Mouse (Mus musculus) midbrain, embryonic 11.5 days (tissue): ENCODE data around the gene Arid1a. TPM values are rescaled to one million over a fixed set of nuclear protein-coding genes. Genes with fewer than 3 reads are reported as not detected.

Experiments
- ATAC-seq: fragments of 200-750 bp; cut with Nextera tagmentation; 2 replicates; pipeline ENCODE4 v1.8.0; 2017; ENCODE audit warnings: moderate TSS enrichment, moderate library complexity; ENCODE audit not compliant: low FRiP score
- DNase-seq: peaks from one replicate; pipeline ENCODE4 v3.0.0; 2015; ENCODE audit warnings: low spot score; ENCODE audit errors: missing footprints
- H3K27ac ChIP-seq: fragments of 300-500 bp; sonication (generic); 2 replicates; pipeline ENCODE4 v1.5.1; 2014; ENCODE audit warnings: low read depth, low read length
- H3K27me3 ChIP-seq: fragments of 300-500 bp; sonication (generic); 2 replicates; pipeline ENCODE4 v1.6.1; 2014; ENCODE audit warnings: mild to moderate bottlenecking, low read length, moderate library complexity, mixed read lengths; ENCODE audit not compliant: control insufficient read depth, insufficient read depth
- H3K36me3 ChIP-seq: fragments of 300-500 bp; sonication (generic); 2 replicates; pipeline ENCODE4 v1.6.1; 2014; ENCODE audit warnings: mild to moderate bottlenecking, low read length, moderate library complexity, mixed read lengths; ENCODE audit not compliant: control insufficient read depth, insufficient read depth
- H3K4me1 ChIP-seq: fragments of 300-500 bp; sonication (generic); 2 replicates; pipeline ENCODE4 v1.6.1; 2014; ENCODE audit warnings: low read length; ENCODE audit not compliant: control insufficient read depth, insufficient read depth
- H3K4me2 ChIP-seq: fragments of 300-500 bp; sonication (generic); 2 replicates; pipeline ENCODE4 v1.6.1; 2014; ENCODE audit warnings: mild to moderate bottlenecking, moderate library complexity
- H3K4me3 ChIP-seq: fragments of 300-500 bp; sonication (generic); 2 replicates; pipeline ENCODE4 v1.5.1; 2014; ENCODE audit warnings: low read depth, low read length
- H3K9ac ChIP-seq: fragments of 300-500 bp; sonication (generic); 2 replicates; pipeline ENCODE4 v1.6.1; 2014; ENCODE audit warnings: low read length
- H3K9me3 ChIP-seq: fragments of 300-500 bp; sonication (generic); 2 replicates; pipeline ENCODE4 v1.6.1; 2016; ENCODE audit warnings: low read length; ENCODE audit not compliant: control insufficient read depth
- WGBS: fragments of 180-500 bp; shearing (Covaris S2); extraction: QIAGEN DNeasy Blood & Tissue Kit; methylation state at CpG from one replicate; pipeline ENCODE4 v1.1.7; 2014; 5-methylcytosine and 5-hydroxymethylcytosine counted together
- polyA plus RNA-seq: library from polyadenylated mRNA; unstranded; fragments of >200 nt; fragmentation: Nextera tagmentation; extraction: Ambion mirVana; gene quantifications from 2 replicates; pipeline ENCODE4 v1.2.1, GENCODE M21; 2014

Arid1a gene
- polyA plus RNA-seq = 39.1 and 39.2 TPM in 2 replicates

- peak; percentile 69 for ATAC-seq
- 1% methylated on average over 40 of the region's 40 CpGs for WGBS
Observed at GRCm38 (mm10) chr4:133756514-133757268, at the start of gene Arid1a. Arid1a (minus strand) TSS chr4:133756769.

GRCm38 (mm10) chr4:133804401-133805263 is 48.1 kb upstream of the Arid1a start:
- H3K9me3 ChIP-seq = no peaks in the 10 kb centered on the region
- no peak overlapping the region for H3K27ac ChIP-seq
- H3K4me2 ChIP-seq = no peak overlapping the region
- DNase-seq = no peak
- no peaks in the 10 kb centered on the region for H3K4me1 ChIP-seq
- WGBS = 77% methylated on average over 15 of the region's 15 CpGs
- no peak for ATAC-seq
- H3K36me3 ChIP-seq = no peaks in the 10 kb centered on the region
- H3K4me3 ChIP-seq = no peak overlapping the region
- H3K27me3 ChIP-seq = no peaks in the 10 kb centered on the region
- no peak overlapping the region for H3K9ac ChIP-seq

More at GRCm38 (mm10) chr4:133756514-133757268, at the start of gene Arid1a:
- H3K27me3 ChIP-seq = no peaks in the 10 kb centered on the region
- peaks cover 17% of the 10 kb centered on the region for H3K4me1 ChIP-seq
- peak within 1 kb of the TSS; percentile 57 for H3K4me3 ChIP-seq
- peak within 1 kb of the TSS; percentile 97 for H3K4me2 ChIP-seq
- H3K9me3 ChIP-seq = no peaks in the 10 kb centered on the region
- peak within 1 kb of the TSS; percentile 100 for H3K9ac ChIP-seq
- peak; percentile 99 for DNase-seq
- no peaks in the 10 kb centered on the region for H3K36me3 ChIP-seq
- H3K27ac ChIP-seq = peak within 1 kb of the TSS; percentile 100

- H3K36me3 ChIP-seq = no peaks in the 10 kb centered on the region
- 33% methylated on average over 4 of the region's 6 CpGs for WGBS
Observed at GRCm38 (mm10) chr4:133800589-133800988, 44.0 kb upstream of the Arid1a start.

GRCm38 (mm10) chr4:133793269-133793668 is 36.7 kb upstream of the Arid1a start:
- whole genome bisulfite sequencing = 93% methylated on average over 3 of the region's 3 CpGs
- DNase-seq (no peak), ATAC-seq (no peak)
- Histone ChIP-seq H3K36me3 (no peaks in the 10 kb centered on the region), H3K27me3 (no peaks in the 10 kb centered on the region), H3K4me1 (no peaks in the 10 kb centered on the region), H3K4me2 (no peak overlapping the region), H3K9ac (no peak overlapping the region), H3K4me3 (no peak overlapping the region), H3K9me3 (no peaks in the 10 kb centered on the region), H3K27ac (no peak overlapping the region)

More at GRCm38 (mm10) chr4:133800589-133800988, 44.0 kb upstream of the Arid1a start:
- DNase-seq = no peak
- ATAC-seq = no peak
- H3K27me3 ChIP-seq = no peaks in the 10 kb centered on the region
- H3K9me3 ChIP-seq = no peaks in the 10 kb centered on the region
- H3K4me3 ChIP-seq = no peak overlapping the region
- H3K27ac ChIP-seq = no peak overlapping the region
- H3K4me2 ChIP-seq = no peak overlapping the region
- no peaks in the 10 kb centered on the region for H3K4me1 ChIP-seq
- no peak overlapping the region for H3K9ac ChIP-seq

- H3K27me3 ChIP-seq = no peaks in the 10 kb centered on the region
- H3K4me3 ChIP-seq = no peak overlapping the region
- H3K4me2 ChIP-seq = no peak overlapping the region
- no peak for ATAC-seq
- WGBS = 89% methylated on average over 21 of the region's 21 CpGs
- no peaks in the 10 kb centered on the region for H3K36me3 ChIP-seq
- H3K4me1 ChIP-seq = no peaks in the 10 kb centered on the region
- no peaks in the 10 kb centered on the region for H3K9me3 ChIP-seq
- no peak overlapping the region for H3K9ac ChIP-seq
- no peak overlapping the region for H3K27ac ChIP-seq
- no peak for DNase-seq
Observed at GRCm38 (mm10) chr4:133774570-133775554, 18.3 kb upstream of the Arid1a start.

GRCm38 (mm10) chr4:133769157-133769556 is 12.6 kb upstream of the Arid1a start:
- Histone ChIP-seq H3K9ac (no peak overlapping the region), H3K4me3 (no peak overlapping the region), H3K4me1 (no peaks in the 10 kb centered on the region), H3K36me3 (no peaks in the 10 kb centered on the region), H3K27ac (no peak overlapping the region), H3K9me3 (no peaks in the 10 kb centered on the region), H3K4me2 (no peak overlapping the region), H3K27me3 (no peaks in the 10 kb centered on the region)
- ATAC-seq (no peak), DNase-seq (peak; percentile 60)
- 81% methylated on average over 3 of the region's 3 CpGs for WGBS

- Histone ChIP-seq H3K27me3 (no peaks in the 10 kb centered on the region), H3K36me3 (no peaks in the 10 kb centered on the region), H3K27ac (no peak overlapping the region), H3K9me3 (no peaks in the 10 kb centered on the region), H3K4me3 (no peak overlapping the region), H3K9ac (no peak overlapping the region), H3K4me1 (no peaks in the 10 kb centered on the region), H3K4me2 (no peak overlapping the region)
- DNase-seq = peak; percentile 80
- WGBS = 82% methylated on average over 6 of the region's 6 CpGs
- no peak for ATAC-seq
Observed at GRCm38 (mm10) chr4:133763112-133763511, 6.5 kb upstream of the Arid1a start.

GRCm38 (mm10) chr4:133759659-133760058 is 3.1 kb upstream of the Arid1a start:
- Histone ChIP-seq H3K4me3 (no peak overlapping the region), H3K4me1 (peaks cover 16% of the 10 kb centered on the region), H3K36me3 (no peaks in the 10 kb centered on the region), H3K9me3 (no peaks in the 10 kb centered on the region), H3K27ac (no peak overlapping the region), H3K9ac (no peak overlapping the region), H3K27me3 (no peaks in the 10 kb centered on the region), H3K4me2 (no peak overlapping the region)
- 88% methylated on average over 8 of the region's 8 CpGs for WGBS
- DNase-seq (peak; percentile 56), ATAC-seq (no peak)
